Mouse (Mus musculus) kidney, adult 2 months (tissue): Measurements from ENCODE around the gene 1110008L16Rik. TPM values are rescaled to one million over a fixed set of nuclear protein-coding genes. Genes with fewer than 3 reads are reported as not detected.

Source experiments
- DNase-seq: peaks from one replicate; pipeline ENCODE4 v3.0.0; 2021
- H3K27ac ChIP-seq: fragments of 200-500 bp; 2 replicates; pipeline ENCODE4 v1.5.1; 2012; ENCODE audit warnings: low read depth, low read length, control low read depth, inconsistent platforms; ENCODE audit not compliant: insufficient read depth
- H3K27me3 ChIP-seq: fragments of 200-500 bp; replicated peaks from 2 replicates; pipeline ENCODE4 v1.6.1; 2012; ENCODE audit warnings: mild to moderate bottlenecking, moderate library complexity, low read length, inconsistent platforms; ENCODE audit not compliant: control insufficient read depth, insufficient read depth
- H3K36me3 ChIP-seq: fragments of 200-500 bp; 2 replicates; pipeline ENCODE4 v1.6.1; 2012; ENCODE audit warnings: mild to moderate bottlenecking, moderate library complexity, low read length, inconsistent platforms; ENCODE audit not compliant: control insufficient read depth, insufficient read depth
- H3K4me1 ChIP-seq: fragments of 200-500 bp; 2 replicates; pipeline ENCODE4 v1.6.1; 2011; ENCODE audit warnings: low read length; ENCODE audit not compliant: control insufficient read depth, insufficient read depth
- H3K4me3 ChIP-seq: fragments of 200-500 bp; 2 replicates; pipeline ENCODE4 v1.5.1; 2011; ENCODE audit warnings: mild to moderate bottlenecking, low read depth, low read length, control low read depth; ENCODE audit not compliant: insufficient read depth
- CTCF ChIP-seq: fragments of 200-500 bp; conservative IDR thresholded peaks from 2 replicates; pipeline ENCODE4 v1.5.1; 2011; ENCODE audit warnings: low read depth, mild to moderate bottlenecking, control low read depth, low read length, moderate library complexity, mixed read lengths; ENCODE audit not compliant: insufficient read depth, insufficient read length
- POLR2A ChIP-seq: fragments of 200-500 bp; IDR thresholded peaks from one replicate; pipeline ENCODE4 v1.6.1; 2011; ENCODE audit warnings: low read depth, low read length, control low read depth
- WGBS: fragments of 180-500 bp; shearing (Covaris S2); methylation state at CpG from one replicate; pipeline ENCODE4 v1.1.7; 2018; 5-methylcytosine and 5-hydroxymethylcytosine counted together
- polyA plus RNA-seq: library from polyadenylated mRNA; depleted of rRNA; stranded (reverse); fragments of >200 nt; gene quantifications from 2 replicates; pipeline ENCODE4 v1.2.3, GENCODE M21; 2012

The 1110008L16Rik gene
- polyA plus RNA-seq, 1 experiment = 12.5 TPM

GRCm38 (mm10) chr12:55301472-55302300 lies 2.3 kb downstream of the 1110008L16Rik start:
- DNase-seq = peak; percentile 13
- TF ChIP-seq CTCF = no peak
- TF ChIP-seq POLR2A = no peak
- Histone ChIP-seq H3K4me3 (peak overlapping the region; percentile 66), H3K27ac (peak overlapping the region; percentile 97; the same call in 1 of the 2 replicates), H3K36me3 (peaks cover 2% of the 10 kb centered on the region; the same call in 1 of the 2 replicates), H3K27me3 (no peaks in the 10 kb centered on the region), H3K4me1 (peaks cover 4% of the 10 kb centered on the region)
- 41% methylated on average over 11 of the region's 11 CpGs for WGBS

- WGBS = under 1% methylated on average over 55 of the region's 55 CpGs
- peak within 1 kb of the TSS; percentile 66 for H3K4me3 ChIP-seq
- peak; percentile 97 for DNase-seq
- H3K27me3 ChIP-seq = no peaks in the 10 kb centered on the region
- no peak for TF ChIP-seq CTCF
- TF ChIP-seq POLR2A = peak; percentile 22
- H3K4me1 ChIP-seq = peaks cover 4% of the 10 kb centered on the region
- no peaks in the 10 kb centered on the region for H3K36me3 ChIP-seq
- peak within 1 kb of the TSS; percentile 97 for H3K27ac ChIP-seq
Measured at GRCm38 (mm10) chr12:55302485-55303441, 3.4 kb downstream of the 1110008L16Rik start, which contains the start of gene Ppp2r3c. Ppp2r3c (minus strand) TSS chr12:55302998.

GRCm38 (mm10) chr12:55306371-55306770 lies 7.0 kb downstream of the 1110008L16Rik start:
- Histone ChIP-seq H3K27ac (no peak overlapping the region), H3K4me1 (peaks cover 4% of the 10 kb centered on the region)
- WGBS = over 99% methylated on average over 4 of the region's 4 CpGs

GRCm38 (mm10) chr12:55307566-55307965 lies 8.2 kb downstream of the 1110008L16Rik start:
- H3K27ac ChIP-seq = no peak overlapping the region
- H3K36me3 ChIP-seq = no peaks in the 10 kb centered on the region
- no peak for TF ChIP-seq POLR2A
- no peak for TF ChIP-seq CTCF
- H3K4me3 ChIP-seq = no peak overlapping the region
- no peaks in the 10 kb centered on the region for H3K4me1 ChIP-seq
- H3K27me3 ChIP-seq = no peaks in the 10 kb centered on the region
- WGBS = 86% methylated on average over 6 of the region's 6 CpGs
- no peak for DNase-seq

More at GRCm38 (mm10) chr12:55306371-55306770, 7.0 kb downstream of the 1110008L16Rik start:
- Histone ChIP-seq H3K36me3 (no peaks in the 10 kb centered on the region), H3K27me3 (no peaks in the 10 kb centered on the region), H3K4me3 (no peak overlapping the region)
- no peak for TF ChIP-seq POLR2A
- TF ChIP-seq CTCF = no peak
- DNase-seq = no peak

GRCm38 (mm10) chr12:55308731-55309130 lies 9.4 kb downstream of the 1110008L16Rik start:
- H3K36me3 ChIP-seq = no peaks in the 10 kb centered on the region
- WGBS = 44% methylated on average over 9 of the region's 9 CpGs
- no peak overlapping the region for H3K27ac ChIP-seq
- H3K4me3 ChIP-seq = no peak overlapping the region
- H3K4me1 ChIP-seq = no peaks in the 10 kb centered on the region
- DNase-seq = peak; percentile 68
- TF ChIP-seq POLR2A (no peak), CTCF (no peak)
- H3K27me3 ChIP-seq = no peaks in the 10 kb centered on the region

- Histone ChIP-seq H3K4me1 (no peaks in the 10 kb centered on the region), H3K27ac (no peak overlapping the region), H3K36me3 (no peaks in the 10 kb centered on the region), H3K4me3 (no peak overlapping the region), H3K27me3 (no peaks in the 10 kb centered on the region)
- TF ChIP-seq CTCF = no peak
- WGBS = 83% methylated on average over 8 of the region's 8 CpGs
- DNase-seq = no peak
Measured at GRCm38 (mm10) chr12:55309501-55309900, 10.1 kb downstream of the 1110008L16Rik start.

GRCm38 (mm10) chr12:55311841-55312240 lies 12.5 kb downstream of the 1110008L16Rik start:
- H3K4me1 ChIP-seq = no peaks in the 10 kb centered on the region
- no peaks in the 10 kb centered on the region for H3K36me3 ChIP-seq
- no peaks in the 10 kb centered on the region for H3K27me3 ChIP-seq
- no peak for DNase-seq
- no peak for TF ChIP-seq CTCF
- TF ChIP-seq POLR2A = no peak
- 86% methylated on average over 7 of the region's 7 CpGs for WGBS
- H3K27ac ChIP-seq = no peak overlapping the region
- H3K4me3 ChIP-seq = no peak overlapping the region
